Mouse (Mus musculus): ENCODE results near the gene Tsc22d1.
A peak's percentile ranks its signal among the peaks of the same experiment; 100 is the strongest.

Gene Tsc22d1

DNA sequence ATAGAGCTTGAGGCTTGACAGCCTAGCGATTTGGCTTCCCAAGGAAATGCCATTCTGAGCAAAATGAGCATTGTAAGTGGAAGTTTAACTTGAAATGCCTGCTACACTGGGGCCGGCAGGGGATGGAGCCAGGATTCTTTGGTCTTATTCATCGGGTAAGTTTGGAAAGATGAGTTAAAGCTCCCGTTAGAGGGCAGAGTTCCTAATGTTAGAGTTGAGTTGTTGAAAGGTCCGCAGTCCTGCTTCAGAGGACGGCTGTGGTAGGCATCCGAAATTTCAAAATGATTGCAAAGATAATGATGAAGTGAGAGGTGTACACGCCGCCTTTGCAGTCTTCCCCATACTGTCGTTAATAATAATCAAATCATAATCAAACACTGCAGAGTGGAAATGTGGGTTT is 27.4 kb downstream of the Tsc22d1 start:
- no peak for DNase-seq (ENCODE audit: low spot score in 2 of 2)

DNA sequence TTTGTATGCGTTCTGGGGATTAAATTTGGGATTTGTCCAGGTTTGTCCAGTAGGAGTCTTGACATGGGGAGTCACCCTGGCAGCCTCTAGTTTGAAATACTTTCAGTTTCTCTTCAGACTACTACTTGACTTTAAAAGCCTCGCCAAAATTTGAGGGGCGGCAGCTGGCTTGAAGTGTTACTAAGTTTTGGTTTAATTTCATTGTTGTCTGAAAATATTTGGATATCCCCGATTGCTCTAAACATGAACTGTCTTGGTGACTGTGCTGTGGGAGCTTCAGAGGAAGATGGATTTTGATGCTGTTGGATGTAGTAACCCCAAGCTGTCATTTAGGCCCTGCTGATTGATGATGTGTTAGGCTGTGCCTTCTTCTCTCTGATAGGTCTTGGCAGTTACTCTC is 34.2 kb downstream of the Tsc22d1 start:
- DNase-seq (ENCODE audit: low spot score in 2 of 2) = no peak

DNA sequence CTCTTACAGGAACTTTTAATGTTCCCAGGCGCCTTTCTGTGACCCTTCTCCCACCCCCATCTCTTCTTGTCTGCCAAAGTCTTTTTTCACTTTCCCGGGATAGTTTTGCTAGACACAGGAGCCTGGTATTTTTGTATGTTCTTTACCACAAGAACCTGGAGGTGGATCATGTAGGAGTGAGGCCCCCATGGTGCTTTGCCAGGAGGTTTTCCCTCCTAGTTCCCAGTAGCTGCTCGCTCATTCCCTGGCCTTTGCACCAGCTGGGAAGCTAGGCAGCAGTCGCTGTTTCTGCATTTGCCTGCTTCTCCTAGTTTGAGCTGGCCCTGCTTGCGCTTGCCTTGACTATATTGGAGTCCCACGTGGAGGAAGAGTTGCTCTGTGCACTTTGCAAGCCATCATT is 36.2 kb downstream of the Tsc22d1 start:
- no peak for DNase-seq (ENCODE audit: low spot score in 2 of 2)

DNA sequence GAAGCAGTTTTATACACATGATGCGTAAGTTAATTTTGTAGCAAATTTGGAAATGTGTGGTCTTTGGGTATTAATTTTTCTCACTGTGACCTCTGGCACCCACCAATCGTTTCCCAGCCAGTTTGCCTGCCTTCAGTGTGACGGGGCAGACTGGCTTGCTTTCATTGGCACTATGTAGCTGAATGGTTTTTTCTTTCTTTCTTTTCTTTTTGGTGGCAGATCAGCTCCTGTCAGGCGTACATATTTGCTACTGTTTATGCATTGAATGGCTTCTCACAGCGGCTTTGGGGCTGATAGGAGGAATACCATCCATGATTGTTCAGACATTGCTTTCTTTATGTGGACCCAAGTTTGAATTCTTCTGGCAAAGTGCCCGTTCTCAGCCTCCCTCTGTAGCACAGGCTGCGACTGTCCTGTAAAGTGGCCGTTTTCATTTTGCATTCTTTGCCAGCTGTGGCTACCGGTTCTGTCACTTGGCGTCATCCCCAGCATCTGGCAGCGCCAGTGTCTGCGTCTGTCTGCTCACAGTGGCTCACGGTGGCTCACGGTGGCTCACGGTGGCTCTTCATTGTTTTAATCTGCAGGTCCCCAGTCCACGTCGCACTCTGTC is 38.1 kb downstream of the Tsc22d1 start:
- DNase-seq (ENCODE audit: low spot score in 2 of 2) = no peak

DNA sequence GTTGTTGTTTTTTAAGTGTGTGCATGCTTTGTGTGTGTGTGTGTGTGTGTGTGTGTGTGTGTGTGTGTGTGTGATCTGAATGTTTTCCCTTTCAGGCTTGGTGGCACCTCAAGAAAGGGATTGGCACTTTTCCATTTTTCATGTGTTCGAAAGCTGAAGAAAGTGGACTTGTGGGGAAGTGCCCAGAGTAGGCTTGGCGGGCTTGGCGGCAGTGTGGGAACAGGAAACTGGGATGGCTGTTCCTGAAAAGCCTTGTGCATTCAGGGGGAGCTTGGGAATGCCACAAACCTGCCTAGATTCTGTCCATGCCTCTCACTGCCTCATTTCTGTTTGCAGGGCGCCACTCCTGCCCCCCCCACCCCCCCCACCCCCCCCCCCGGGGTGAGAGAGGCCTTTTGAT is 39.9 kb downstream of the Tsc22d1 start:
- DNase-seq (ENCODE audit: low spot score in 2 of 2) = no peak

DNA sequence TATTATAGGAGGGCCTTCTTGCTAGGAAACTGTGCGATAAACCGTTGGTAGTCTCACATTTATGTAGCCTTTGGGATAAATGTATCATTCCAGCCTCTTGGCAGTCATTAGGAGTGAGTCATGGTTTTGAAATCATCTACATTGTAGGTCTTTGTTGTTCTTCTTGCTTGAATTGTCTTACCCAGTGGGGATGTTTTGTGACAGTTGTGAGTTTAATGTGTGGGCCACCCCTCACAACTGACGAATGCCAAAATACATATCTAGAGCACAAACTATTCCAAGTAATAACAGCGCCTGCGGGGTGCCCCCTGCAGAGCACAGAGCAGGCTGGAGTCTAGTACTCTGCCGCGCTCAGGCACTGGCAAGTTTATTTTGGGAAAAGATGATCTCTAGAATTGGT is 40.4 kb downstream of the Tsc22d1 start:
- DNase-seq (ENCODE audit: low spot score in 2 of 2) = no peak

DNA sequence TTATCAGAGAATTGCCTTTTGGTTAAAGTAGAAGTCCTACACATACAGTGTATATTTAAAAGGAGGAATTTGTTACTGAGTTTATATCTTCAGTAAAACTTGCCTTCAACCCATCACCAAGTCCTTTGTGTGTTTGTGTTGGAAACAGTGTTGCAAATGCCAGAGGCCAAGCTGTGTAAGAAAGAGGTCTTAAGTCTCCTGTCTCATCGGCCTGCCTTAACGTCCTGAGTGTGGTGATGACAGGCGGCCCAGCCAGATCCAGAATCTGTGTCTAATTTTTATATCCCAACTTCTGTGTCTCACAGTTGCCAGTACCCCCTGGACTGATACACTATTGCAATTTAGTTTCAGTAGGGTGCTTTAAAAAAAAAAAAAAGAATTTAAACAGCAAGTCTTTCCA is 42.9 kb downstream of the Tsc22d1 start:
- no peak for DNase-seq (ENCODE audit: low spot score in 2 of 2)

DNA sequence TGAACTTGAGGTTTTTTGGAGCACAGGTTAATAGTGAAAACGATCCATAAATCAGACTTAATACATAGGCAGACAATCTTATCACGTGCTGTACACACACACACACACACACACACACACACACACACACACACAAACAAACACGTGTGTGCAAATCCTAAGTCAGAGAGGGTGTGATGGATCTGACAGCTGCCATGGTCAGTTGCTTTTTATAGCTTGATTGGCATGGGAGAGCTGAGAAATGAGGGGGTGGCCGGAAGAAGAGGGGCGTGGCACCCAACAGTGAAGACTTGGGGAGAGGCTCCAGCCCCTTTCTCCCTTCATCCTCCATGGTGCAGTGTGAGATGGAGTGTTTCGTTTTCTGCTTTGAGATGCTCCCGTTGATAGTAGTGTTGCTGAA is 45.4 kb downstream of the Tsc22d1 start:
- no peak for DNase-seq (ENCODE audit: low spot score in 2 of 2)

DNA sequence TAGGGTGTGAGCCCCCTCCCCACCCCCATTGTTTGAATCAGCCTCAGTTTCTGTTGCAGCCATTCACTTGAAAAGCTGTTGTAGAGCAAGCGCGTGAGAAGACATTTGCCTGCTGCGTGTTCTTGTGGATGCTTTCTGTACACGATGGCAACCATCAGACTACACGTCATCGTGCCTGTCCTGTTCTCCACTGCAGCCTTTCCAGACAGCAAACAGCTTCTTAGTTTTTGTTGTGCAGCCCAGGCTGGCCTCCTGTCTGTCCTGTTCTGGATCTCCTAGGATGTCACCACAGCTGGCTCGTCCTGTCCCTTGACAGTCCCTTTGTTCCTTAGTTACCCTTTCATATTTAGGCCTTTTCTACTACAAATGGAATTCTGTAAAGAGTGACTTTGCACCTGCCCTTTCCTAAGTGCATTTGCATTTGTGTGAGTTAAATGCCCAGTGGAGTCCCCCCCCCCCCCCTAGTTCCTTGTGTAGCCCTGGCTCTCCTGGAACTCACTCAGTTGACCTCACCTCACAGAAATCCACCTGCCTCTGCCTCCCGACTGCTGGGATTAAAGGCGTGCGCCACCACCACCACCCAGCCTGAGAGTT is 46.5 kb downstream of the Tsc22d1 start:
- DNase-seq (ENCODE audit: low spot score in 2 of 2) = no peak

DNA sequence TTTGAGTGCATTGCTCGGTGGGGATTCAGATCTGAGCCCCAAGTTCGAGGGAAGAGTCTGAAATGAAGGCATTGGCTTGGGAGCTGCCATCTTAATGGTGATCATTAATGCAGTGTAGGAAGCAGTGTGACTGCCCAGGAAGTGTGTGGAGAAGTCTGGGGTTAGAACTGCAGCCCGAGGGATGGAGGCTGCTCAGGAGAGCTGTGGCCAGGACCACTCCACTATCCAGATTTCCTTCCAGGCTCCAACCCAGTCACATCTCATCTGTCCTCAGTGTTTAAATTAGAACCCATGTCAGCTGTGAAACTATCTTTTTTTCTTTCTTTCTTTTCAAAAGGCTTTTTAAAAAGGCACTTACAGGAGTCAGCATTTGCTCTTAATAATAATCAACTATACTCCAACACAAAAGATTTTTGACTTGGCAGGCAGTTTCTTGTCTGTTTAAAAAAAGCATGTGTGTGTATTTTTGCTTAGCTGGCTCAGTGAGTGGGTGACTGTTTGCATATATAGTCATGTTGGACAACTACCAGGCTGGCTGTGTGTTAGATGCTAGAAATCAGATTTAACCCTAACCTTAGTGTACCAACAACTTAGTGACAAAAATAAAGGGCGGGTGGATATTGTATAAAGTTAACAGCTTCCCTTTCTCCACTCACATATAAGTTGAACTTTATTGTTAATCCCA is 48.8 kb downstream of the Tsc22d1 start:
- DNase-seq (ENCODE audit: low spot score in 2 of 2) = no peak

DNA sequence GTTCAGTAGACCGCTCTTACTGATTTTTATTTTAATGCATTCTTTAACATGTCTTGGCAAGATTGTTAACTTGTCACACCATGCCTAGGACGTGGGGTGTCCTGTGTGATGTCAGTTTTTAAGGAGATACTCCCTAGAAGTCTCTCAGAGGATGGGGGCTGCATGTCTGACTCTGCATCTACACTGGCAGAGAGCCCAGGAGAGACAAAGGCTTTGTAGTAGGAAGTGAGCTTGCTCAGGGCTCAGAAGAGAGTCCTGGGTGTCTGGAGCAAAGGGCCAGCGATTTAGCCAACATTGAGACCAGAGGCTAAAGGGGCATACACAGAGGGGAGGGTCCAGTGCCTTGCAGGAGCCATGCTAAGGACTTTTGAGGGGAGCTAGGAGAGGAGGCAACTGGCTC is 50.2 kb downstream of the Tsc22d1 start:
- DNase-seq (ENCODE audit: low spot score in 2 of 2) = no peak

DNA sequence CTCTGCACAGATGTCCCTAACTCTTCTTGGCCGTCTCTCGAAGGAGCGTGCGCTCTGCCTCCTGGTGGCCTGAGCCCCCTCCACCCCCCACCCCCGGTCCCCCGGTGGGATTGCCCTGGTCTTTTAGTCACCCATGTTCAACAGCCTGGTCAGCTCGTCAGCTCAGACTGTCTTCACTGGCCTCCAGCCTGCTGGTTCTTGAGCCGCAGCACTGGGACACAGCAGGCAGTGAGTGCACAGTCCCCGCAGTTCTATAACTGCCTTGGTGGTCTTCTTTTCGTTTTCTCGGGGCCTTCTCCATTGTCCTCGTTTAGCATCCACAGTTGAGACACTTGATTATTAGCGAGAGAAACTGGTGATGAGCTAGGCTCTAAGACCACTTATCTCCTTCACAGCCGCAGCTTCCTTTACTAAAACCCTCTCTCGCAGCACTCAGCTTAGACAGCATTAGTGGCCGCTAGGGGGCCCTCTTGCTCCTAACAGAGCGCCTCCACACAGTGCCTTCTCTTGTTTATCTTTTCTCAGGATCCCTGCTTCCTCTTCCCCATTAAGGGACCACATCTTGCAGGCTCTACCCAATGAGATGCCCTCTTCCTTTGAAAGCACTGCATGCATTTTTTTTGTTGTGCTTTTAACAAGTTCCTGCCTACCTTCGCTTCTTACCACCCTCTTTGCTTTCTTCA is 52.0 kb downstream of the Tsc22d1 start:
- peak; percentile 58 to 87 for DNase-seq (ENCODE audit: low spot score in 2 of 2)

DNA sequence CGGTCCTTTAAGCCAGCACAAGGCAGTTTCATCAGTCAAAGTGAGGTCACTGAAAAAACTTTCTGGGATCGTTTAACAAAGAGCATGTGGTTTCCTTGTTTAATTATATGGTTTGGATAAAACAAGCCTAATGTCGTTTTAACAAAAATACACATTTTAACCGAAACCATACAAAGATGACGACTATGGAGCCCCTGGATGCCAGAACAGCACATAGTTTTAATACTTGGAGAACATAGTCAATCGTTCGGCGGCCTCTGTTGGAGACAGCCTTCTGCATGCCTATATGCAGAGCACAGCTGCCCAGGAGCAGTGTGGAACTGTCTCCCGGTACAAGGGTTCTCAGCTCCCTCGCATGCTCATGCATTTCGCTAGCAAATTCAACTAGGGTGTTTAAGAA is 53.2 kb downstream of the Tsc22d1 start:
- DNase-seq (ENCODE audit: low spot score in 2 of 2) = no peak

DNA sequence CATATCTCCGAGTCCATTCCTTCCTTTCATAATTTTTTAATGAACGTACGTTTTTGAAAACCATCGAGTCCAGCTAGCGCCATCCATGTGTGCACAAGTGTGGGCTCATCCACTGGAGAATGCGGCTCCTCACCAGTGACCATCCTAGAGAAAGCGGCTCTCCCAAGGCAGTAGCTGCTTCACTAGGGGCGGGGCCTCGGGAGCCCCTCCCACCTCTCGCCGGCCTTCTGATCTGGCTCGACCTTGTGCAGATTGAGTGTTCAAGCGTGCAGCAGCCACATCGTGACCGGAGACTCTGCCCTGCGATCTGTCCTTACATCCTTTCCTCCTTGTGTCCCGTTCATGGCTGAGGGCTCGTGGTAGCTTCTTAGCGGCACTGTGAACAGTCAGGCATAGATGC is 56.5 kb downstream of the Tsc22d1 start:
- DNase-seq (ENCODE audit: low spot score in 2 of 2) = no peak

DNA sequence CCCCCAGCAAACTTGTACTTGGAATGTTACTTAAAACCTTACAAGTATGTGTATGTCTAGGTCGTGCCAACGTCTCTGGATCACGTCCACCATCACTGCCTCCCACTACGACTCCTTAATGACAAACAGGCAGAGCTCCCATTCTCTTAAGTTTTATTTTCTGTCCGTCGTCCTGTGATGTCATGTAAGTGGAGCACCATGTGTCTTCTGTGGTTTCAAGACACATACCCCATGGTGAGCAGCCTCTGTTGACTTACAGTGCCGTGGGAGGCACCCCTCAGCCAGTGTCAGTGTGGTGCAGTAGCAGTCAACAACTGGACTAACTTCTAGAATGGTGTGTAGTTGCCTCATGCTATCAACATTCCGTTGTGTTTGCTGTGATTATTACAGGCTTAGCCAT is 57.7 kb downstream of the Tsc22d1 start:
- no peak for DNase-seq (ENCODE audit: low spot score in 2 of 2)

DNA sequence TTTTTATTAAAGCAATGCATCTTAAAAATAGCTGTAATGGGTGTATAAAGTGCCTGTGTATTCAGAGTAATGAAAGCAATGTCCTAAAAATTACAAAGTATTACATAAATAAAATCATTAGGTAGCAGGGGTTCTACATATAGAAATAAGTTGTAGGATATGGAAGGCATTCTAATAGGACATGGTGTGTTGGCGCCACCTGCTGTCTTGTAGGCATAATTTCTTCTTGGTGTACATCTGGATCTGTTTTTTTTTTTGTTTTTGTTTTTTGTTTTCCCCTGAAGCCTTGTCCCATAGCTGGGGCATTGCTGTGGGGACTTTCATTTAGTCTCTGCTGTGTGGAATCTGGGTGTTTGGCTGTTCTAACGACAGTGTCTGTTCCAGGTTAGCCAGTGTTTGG is 58.6 kb downstream of the Tsc22d1 start:
- DNase-seq (ENCODE audit: low spot score in 2 of 2) = no peak

DNA sequence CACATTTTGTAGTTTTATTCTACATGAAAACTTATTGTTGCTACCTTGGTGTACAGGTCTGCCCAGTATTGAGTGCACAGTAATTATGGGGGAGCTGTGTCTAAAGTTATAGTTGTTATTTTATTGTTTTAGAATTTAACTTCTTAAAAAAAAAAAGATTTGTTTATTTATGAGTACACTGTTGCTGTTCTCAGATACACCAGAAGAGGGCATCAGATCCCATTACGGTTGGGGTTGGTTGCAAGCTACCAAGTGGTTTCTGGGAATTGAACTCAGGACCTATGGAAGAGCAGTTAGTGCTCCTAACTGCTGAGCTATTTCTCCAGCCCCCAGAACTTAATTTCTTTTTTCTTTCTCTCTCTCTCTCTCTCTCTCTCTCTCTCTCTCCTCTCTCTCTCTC is 59.4 kb downstream of the Tsc22d1 start:
- DNase-seq (ENCODE audit: low spot score in 2 of 2) = no peak

DNA sequence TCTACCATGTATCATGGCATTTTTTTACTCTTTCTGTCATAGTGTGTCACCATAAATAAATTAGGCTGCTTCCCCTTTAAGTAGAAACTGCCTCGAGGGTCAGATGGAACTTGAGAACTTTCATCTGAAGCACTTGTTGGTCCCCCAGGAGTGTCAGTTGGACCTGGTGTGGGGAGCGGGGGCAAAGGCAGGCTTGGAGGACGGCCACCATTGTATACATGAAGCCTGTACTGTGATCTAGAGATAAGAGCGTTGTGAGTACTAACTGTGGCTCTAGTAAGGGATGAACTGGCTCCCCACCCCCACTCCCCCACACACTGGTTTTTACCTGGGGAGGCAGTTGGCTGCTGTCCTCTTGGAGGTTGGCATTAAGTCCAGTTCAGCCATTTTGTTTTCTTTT is 62.0 kb downstream of the Tsc22d1 start:
- DNase-seq (ENCODE audit: low spot score in 2 of 2) = no peak

DNA sequence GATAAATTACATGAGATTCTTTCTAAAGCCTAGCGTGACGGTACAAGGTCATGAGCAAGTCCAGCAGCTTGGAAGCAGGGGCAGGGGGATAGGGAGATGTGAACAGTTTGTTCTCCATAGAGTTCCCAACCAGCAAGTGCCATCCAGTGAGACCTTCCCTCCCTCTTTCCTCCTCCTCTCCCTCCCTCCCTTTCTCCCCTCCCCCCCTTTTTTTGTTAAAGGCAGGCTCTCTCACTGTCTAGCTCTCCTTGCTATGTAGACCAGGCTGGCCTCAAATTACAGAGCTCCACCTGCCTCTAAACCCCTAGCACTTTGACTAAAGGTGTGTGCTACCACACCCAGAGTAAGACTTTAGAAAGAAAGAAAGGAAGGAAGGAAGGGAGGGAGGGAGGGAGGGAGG is 63.3 kb downstream of the Tsc22d1 start:
- DNase-seq (ENCODE audit: low spot score in 2 of 2) = no peak

DNA sequence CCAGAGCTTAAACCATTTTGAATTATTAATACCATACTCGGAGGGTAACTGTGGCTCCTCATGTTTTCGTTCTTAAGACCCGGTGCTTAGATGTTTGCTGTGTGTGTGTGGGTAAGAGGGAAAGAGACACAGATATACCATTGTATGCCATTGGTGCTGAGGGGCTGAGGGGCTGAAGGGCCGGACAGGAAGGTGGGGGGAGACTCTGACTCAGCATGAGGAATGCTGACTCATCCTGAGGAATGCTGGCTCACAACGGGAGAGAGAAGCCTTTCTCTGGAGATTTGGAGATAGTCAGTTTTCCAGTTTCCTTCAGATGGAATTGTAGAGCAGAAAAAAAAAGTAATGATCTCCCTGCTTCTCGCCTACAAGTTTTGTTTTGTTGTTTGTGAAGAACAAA is 63.9 kb downstream of the Tsc22d1 start:
- DNase-seq (ENCODE audit: low spot score in 2 of 2) = no peak

DNA sequence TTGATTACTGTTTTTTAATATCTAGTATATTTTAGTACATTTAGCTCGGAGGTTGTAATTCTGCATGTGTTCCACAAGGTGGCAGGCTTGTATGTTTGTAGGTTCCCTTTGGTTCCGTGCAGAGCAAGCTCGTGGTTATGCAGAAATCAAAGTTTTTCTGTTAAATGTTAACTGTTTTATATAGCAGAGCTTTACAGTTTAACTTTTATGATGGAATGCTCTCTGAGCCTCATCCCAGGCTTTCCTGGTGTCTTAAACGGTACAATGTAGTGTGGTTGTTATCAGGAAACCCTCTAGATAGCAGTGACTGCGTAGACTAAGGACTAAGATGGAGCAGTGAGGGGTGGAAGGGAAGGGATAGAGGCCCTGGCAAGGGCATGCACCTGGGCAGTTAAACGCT is 65.1 kb downstream of the Tsc22d1 start:
- no peak for DNase-seq (ENCODE audit: low spot score in 2 of 2)

DNA sequence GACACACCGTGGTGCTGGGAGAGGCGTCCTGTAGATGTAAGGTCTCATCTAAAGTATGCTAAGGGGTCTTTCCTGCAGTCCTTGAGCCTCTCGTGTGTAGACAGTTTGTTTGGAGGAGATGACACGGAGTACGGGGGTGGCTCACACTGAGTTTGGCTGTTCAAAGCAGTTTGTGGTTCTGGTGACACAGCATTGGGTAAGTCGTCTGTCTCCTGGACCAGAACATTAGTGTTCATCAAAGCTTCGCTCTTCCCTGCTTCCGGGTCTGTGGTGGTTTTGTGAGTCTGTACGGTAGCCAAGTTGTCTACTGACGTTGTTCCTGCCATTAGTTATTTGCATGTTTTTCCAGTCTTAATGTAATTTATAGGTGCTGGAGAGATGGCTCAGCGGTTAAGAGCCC is 65.7 kb downstream of the Tsc22d1 start:
- no peak for DNase-seq (ENCODE audit: low spot score in 2 of 2)

DNA sequence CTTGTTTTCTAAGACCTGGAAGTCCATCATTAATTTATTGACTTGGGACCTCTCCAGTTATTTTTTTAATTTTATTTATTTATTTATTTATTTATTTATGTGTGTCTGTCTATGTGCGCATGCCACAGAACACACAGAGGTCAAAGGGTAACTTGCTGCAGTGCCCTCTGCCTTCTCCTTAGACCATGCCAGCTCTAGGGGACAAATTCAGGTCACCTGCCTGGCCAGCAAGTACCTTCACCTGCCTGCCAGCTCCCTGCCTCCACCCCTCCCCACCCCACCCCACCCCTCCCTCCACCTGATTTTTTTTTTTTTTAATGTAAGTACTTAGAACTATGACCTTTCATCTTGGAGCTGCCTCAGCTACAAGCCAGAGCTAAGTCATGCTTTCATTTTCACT is 68.9 kb downstream of the Tsc22d1 start:
- DNase-seq (ENCODE audit: low spot score in 2 of 2) = no peak

Measured in urinary bladder, postnatal 4 days (tissue).